Mouse (Mus musculus) C2C12 (cell line): ENCODE results near the gene Mecom. TPM values are rescaled to one million over a fixed set of nuclear protein-coding genes. Genes with fewer than 3 reads are reported as not detected.
"Not testable (repeated sequence)": the region's sequence is repeated elsewhere in the genome, so short reads cannot be mapped to it uniquely, and the experiment has no call there.

Experiments used
- H3K27me3 ChIP-seq: one replicate; pipeline ENCODE4 v1.6.1; 2011; ENCODE audit not compliant: control insufficient read depth, insufficient read depth, insufficient read length
- H3K36me3 ChIP-seq: one replicate; pipeline ENCODE4 v1.6.1; 2011; ENCODE audit not compliant: control insufficient read depth, insufficient read depth
- H3K4me3 ChIP-seq: one replicate; pipeline ENCODE4 v1.5.1; 2011; ENCODE audit warnings: mild to moderate bottlenecking, control low read depth; ENCODE audit not compliant: poor library complexity, insufficient read depth, severe bottlenecking
- H3K79me2 ChIP-seq: one replicate; pipeline ENCODE4 v1.6.1; 2011; ENCODE audit not compliant: control insufficient read depth, insufficient read depth
- H3K79me3 ChIP-seq: one replicate; pipeline ENCODE4 v1.6.1; 2011; ENCODE audit warnings: low read depth, control low read depth
- H3ac ChIP-seq: one replicate; pipeline ENCODE3; 2011; ENCODE audit warnings: low read depth; ENCODE audit not compliant: control insufficient read depth, insufficient read length
- CEBPB ChIP-seq: IDR thresholded peaks from one replicate; pipeline ENCODE4 v1.6.1; 2011; ENCODE audit warnings: low read depth, mild to moderate bottlenecking, control low read depth, moderate library complexity
- CTCF ChIP-seq: IDR thresholded peaks from one replicate; pipeline ENCODE4 v1.5.1; 2011; ENCODE audit not compliant: control insufficient read depth, insufficient read depth, insufficient read length
- FOSL1 ChIP-seq: IDR thresholded peaks from one replicate; pipeline ENCODE4 v1.8.0; 2011; ENCODE audit warnings: mild to moderate bottlenecking, low read length; ENCODE audit not compliant: poor library complexity, insufficient read depth, severe bottlenecking
- MAX ChIP-seq: IDR thresholded peaks from one replicate; pipeline ENCODE4 v1.6.1; 2011; ENCODE audit warnings: mild to moderate bottlenecking, control low read depth
- MYOD1 ChIP-seq: IDR thresholded peaks from one replicate; pipeline ENCODE4 v1.6.1; 2011; ENCODE audit warnings: low read depth; ENCODE audit not compliant: control insufficient read depth, insufficient read length
- MYOG ChIP-seq: IDR thresholded peaks from one replicate; pipeline ENCODE4 v1.6.1; 2011; ENCODE audit not compliant: control insufficient read depth, insufficient read length; ENCODE audit errors: extremely low read depth
- USF1 ChIP-seq: IDR thresholded peaks from one replicate; pipeline ENCODE4 v1.6.1; 2011; ENCODE audit warnings: low read depth, mild to moderate bottlenecking, control low read depth, moderate library complexity
- polyA plus RNA-seq: library from polyadenylated mRNA; unstranded; fragments of >200 nt; fragmentation: generic; extraction: Trizol; gene quantifications from one replicate; pipeline ENCODE4 v1.2.1, GENCODE M21; 2012; ENCODE audit warnings: missing spikeins

The Mecom gene
- polyA plus RNA-seq, 1 experiment, result 1.3 TPM

- Histone ChIP-seq H3K27me3 (no peaks in the 10 kb centered on the region), H3K4me3 (no peak overlapping the region), H3K79me2 (no peaks in the 10 kb centered on the region), H3K36me3 (no peaks in the 10 kb centered on the region), H3ac (no peak overlapping the region), H3K79me3 (no peaks in the 10 kb centered on the region)
- TF ChIP-seq CTCF (no peak), MYOD1 (no peak), MAX (no peak), CEBPB (no peak), FOSL1 (no peak), USF1 (no peak), MYOG (no peak)
Observed at GRCm38 (mm10) chr3:30588865-30589264, 41.1 kb upstream of the Mecom start.

GRCm38 (mm10) chr3:30573549-30573948, 25.7 kb upstream of the Mecom start:
- H3K4me3 ChIP-seq, result no peak overlapping the region
- no peaks in the 10 kb centered on the region for H3K79me2 ChIP-seq
- no peak for TF ChIP-seq MAX
- TF ChIP-seq FOSL1, result no peak
- no peak for TF ChIP-seq CTCF
- TF ChIP-seq MYOD1, result no peak
- TF ChIP-seq MYOG, result no peak
- no peak for TF ChIP-seq USF1
- no peak for TF ChIP-seq CEBPB
- H3K36me3 ChIP-seq, result no peaks in the 10 kb centered on the region
- no peaks in the 10 kb centered on the region for H3K27me3 ChIP-seq
- H3ac ChIP-seq, result no peak overlapping the region
- H3K79me3 ChIP-seq, result no peaks in the 10 kb centered on the region

GRCm38 (mm10) chr3:30566333-30566732, 18.5 kb upstream of the Mecom start:
- H3ac ChIP-seq, H3K79me3 ChIP-seq, H3K27me3 ChIP-seq, H3K36me3 ChIP-seq, H3K4me3 ChIP-seq, H3K79me2 ChIP-seq: not testable (repeated sequence)

- H3K79me2 ChIP-seq, result no peaks in the 10 kb centered on the region
- H3K36me3 ChIP-seq, result no peaks in the 10 kb centered on the region
- no peak overlapping the region for H3K4me3 ChIP-seq
- H3K79me3 ChIP-seq, result no peaks in the 10 kb centered on the region
- H3K27me3 ChIP-seq, result no peaks in the 10 kb centered on the region
- TF ChIP-seq MAX (no peak), FOSL1 (no peak), MYOD1 (no peak), CEBPB (no peak), USF1 (no peak), CTCF (no peak), MYOG (no peak)
- H3ac ChIP-seq, result no peak overlapping the region
Observed at GRCm38 (mm10) chr3:30560677-30561314, 13.0 kb upstream of the Mecom start.

- no peak overlapping the region for H3ac ChIP-seq
- H3K79me3 ChIP-seq, result no peaks in the 10 kb centered on the region
- no peaks in the 10 kb centered on the region for H3K36me3 ChIP-seq
- no peaks in the 10 kb centered on the region for H3K79me2 ChIP-seq
- TF ChIP-seq CEBPB (no peak), MYOD1 (no peak), FOSL1 (no peak)
- H3K27me3 ChIP-seq, result peaks cover 15% of the 10 kb centered on the region
- H3K4me3 ChIP-seq, result no peak overlapping the region
Observed at GRCm38 (mm10) chr3:30553741-30554140, 5.9 kb upstream of the Mecom start.

GRCm38 (mm10) chr3:30550218-30550617, 2.4 kb upstream of the Mecom start:
- Histone ChIP-seq H3K79me3 (no peaks in the 10 kb centered on the region), H3K79me2 (no peaks in the 10 kb centered on the region), H3ac (no peak overlapping the region), H3K27me3 (peaks cover 18% of the 10 kb centered on the region), H3K36me3 (no peaks in the 10 kb centered on the region), H3K4me3 (no peak overlapping the region)
- no peak for TF ChIP-seq MYOG
- TF ChIP-seq MYOD1, result no peak
- no peak for TF ChIP-seq USF1
- TF ChIP-seq MAX, result no peak
- TF ChIP-seq CEBPB, result no peak
- TF ChIP-seq CTCF, result no peak
- TF ChIP-seq FOSL1, result no peak
